Comparison of ENCODE assay signal across 7 mouse cellular contexts in genomic region chr14:86489044-86489816, GRCm38 (mm10).
DNase-seq lines count a peak whose midpoint lies in the region.

No protein-coding gene starts in this region.

- DNase-seq in ovary, postnatal 14 days (ENCODE audit: low spot score) = peak; percentile 23
- no peak for DNase-seq in ovary, adult 18-20 months (ENCODE audit: low spot score)
- peak; percentile 5 to 24 for DNase-seq in gastrocnemius, adult 8-10 months (ENCODE audit: low spot score in 2 of 2)
- peak; percentile 57 for DNase-seq in layer of hippocampus, adult 11-12 months (ENCODE audit: low spot score)
- DNase-seq in lung, postnatal 36 days = peak; percentile 62
- no peak for DNase-seq in urinary bladder, postnatal 14 days (ENCODE audit: low spot score)
- no peak for DNase-seq in thymus, adult 18-20 months

Comparison
In these comparisons a context has a peak if more than half of its experiments do, and no peak if none do; other contexts are left out.
1. DNase-seq: peak in ovary, postnatal 14 days (single experiment), gastrocnemius, adult 8-10 months (2 of 2), layer of hippocampus, adult 11-12 months (single experiment) and lung, postnatal 36 days (single experiment); none in ovary, adult 18-20 months (single experiment), urinary bladder, postnatal 14 days (single experiment) and thymus, adult 18-20 months (0 of 2).